35 mouse cellular contexts compared by ENCODE assay signal in the genomic region with DNA sequence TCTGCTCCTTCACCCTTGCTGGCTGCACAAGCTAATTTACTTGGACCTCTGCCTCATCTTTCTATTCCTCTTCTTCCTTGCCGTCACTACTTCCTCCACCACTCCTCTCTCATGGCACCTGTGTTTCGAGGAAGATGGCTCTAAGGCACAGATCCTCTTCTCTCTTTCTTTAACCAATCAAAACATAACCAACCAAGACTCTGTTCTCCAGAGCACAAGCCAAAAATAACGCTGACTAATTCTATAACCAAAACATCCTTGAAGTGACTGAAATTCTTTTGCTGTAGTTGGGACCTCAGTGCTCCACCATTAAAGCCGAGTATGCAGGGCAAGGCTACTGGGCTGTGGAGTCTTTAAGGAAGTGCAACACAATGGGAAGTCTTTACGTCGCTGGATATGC. TPM values are rescaled to one million over a fixed set of nuclear protein-coding genes. Genes with fewer than 3 reads are reported as not detected.
"Had no signal": no experiment of that assay in that cellular context is flagged by ENCODE, and none has a peak within 500 bp of the region (broad histone marks: within the 10 kb centered on the region; RNA-seq: fewer than 3 reads in every experiment).

No protein-coding gene starts in this region.

- H3K9me3 ChIP-seq: heart, embryonic 12.5 days; heart, embryonic 13.5 days; heart, embryonic 15.5 days; hindbrain, embryonic 10.5 days; hindbrain, embryonic 12.5 days; hindbrain, embryonic 13.5 days; hindbrain, embryonic 15.5 days; intestine, embryonic 15.5 days; kidney, embryonic 15.5 days had no signal

- DNase-seq: heart, postnatal 10 days; heart, postnatal 14 days; heart, postnatal 36 days; heart, postnatal 4 days; kidney, adult 11 months; kidney, adult 18-20 months; kidney, adult 8-10 months; kidney, postnatal 10 days; kidney, postnatal 14 days; kidney, postnatal 25 days; kidney, postnatal 36 days; kidney, postnatal 4 days; layer of hippocampus, adult 9-11 months; layer of hippocampus, postnatal 36 days had no signal

- H3K4me2 ChIP-seq: heart, embryonic 11.5 days; heart, embryonic 12.5 days; heart, embryonic 13.5 days; heart, embryonic 15.5 days; hindbrain, embryonic 12.5 days; hindbrain, embryonic 13.5 days; hindbrain, embryonic 14.5 days; hindbrain, embryonic 15.5 days; intestine, embryonic 15.5 days; kidney, embryonic 15.5 days had no signal

- H3K4me3 ChIP-seq: heart, embryonic 12.5 days; heart, embryonic 13.5 days; heart, embryonic 15.5 days; hindbrain, embryonic 10.5 days; hindbrain, embryonic 12.5 days; hindbrain, embryonic 13.5 days; hindbrain, embryonic 15.5 days; intestine, embryonic 15.5 days; kidney, embryonic 15.5 days; layer of hippocampus, adult 2 months; left cerebral cortex, adult 2 months had no signal

- H3K4me1 ChIP-seq: heart, embryonic 12.5 days; heart, embryonic 13.5 days; heart, embryonic 15.5 days; hindbrain, embryonic 12.5 days; hindbrain, embryonic 15.5 days; intestine, embryonic 15.5 days; kidney, embryonic 15.5 days had no signal

- H3K27me3 ChIP-seq: heart, embryonic 12.5 days; heart, embryonic 13.5 days; heart, embryonic 15.5 days; hindbrain, embryonic 12.5 days; hindbrain, embryonic 15.5 days; intestine, embryonic 15.5 days; kidney, embryonic 15.5 days had no signal

- H3K36me3 ChIP-seq: heart, embryonic 12.5 days; heart, embryonic 13.5 days; heart, embryonic 15.5 days; hindbrain, embryonic 10.5 days; hindbrain, embryonic 12.5 days; hindbrain, embryonic 13.5 days; hindbrain, embryonic 15.5 days; intestine, embryonic 15.5 days; kidney, embryonic 15.5 days had no signal

- ATAC-seq: hindbrain, embryonic 16.5 days; hindbrain, postnatal 0 days; inflammation-experienced regulatory T-cells, adult 6 months; intestine, embryonic 15.5 days; intestine, embryonic 16.5 days had no signal

- H3K27ac ChIP-seq: heart, embryonic 13.5 days; heart, embryonic 15.5 days; hindbrain, embryonic 10.5 days; hindbrain, embryonic 12.5 days; hindbrain, embryonic 13.5 days; hindbrain, embryonic 14.5 days; hindbrain, embryonic 15.5 days; hindbrain, postnatal 0 days; intestine, embryonic 15.5 days; kidney, embryonic 15.5 days; kidney, postnatal 0 days; layer of hippocampus, adult 2 months; left cerebral cortex, adult 2 months had no signal

- H3K9ac ChIP-seq: heart, embryonic 12.5 days; heart, embryonic 13.5 days; heart, embryonic 15.5 days; hindbrain, embryonic 12.5 days; hindbrain, embryonic 13.5 days; hindbrain, embryonic 14.5 days; hindbrain, embryonic 15.5 days; intestine, embryonic 15.5 days; kidney, embryonic 15.5 days had no signal

RNA-seq across cellular contexts. Expression of a gene that starts 11.5 kb away (rescaled TPM):
- total RNA-seq: heart, postnatal 36 days; heart, postnatal 4 days; hematopoietic stem cell, adult 5-6 weeks had no signal
- polyA plus RNA-seq: heart, postnatal 0 days; inflammation-experienced regulatory T-cells, adult 6 months; kidney, adult 2 months had no signal
